Mouse (Mus musculus) megakaryocyte, embryonic 14.5 days (primary cell): Measurements from ENCODE around the gene Lrrc41.

Experiments
- FLI1 ChIP-seq: IDR thresholded peaks from 2 replicates; pipeline ENCODE4 v1.6.1; 2012; ENCODE audit warnings: low read length, inconsistent platforms, mixed read lengths
- GATA1 ChIP-seq: IDR thresholded peaks from 3 replicates; pipeline ENCODE4 v1.6.1; 2012; ENCODE audit warnings: mixed read lengths, low read length, inconsistent platforms, borderline replicate concordance

GRCm38 (mm10) chr4:116076369-116077231 is 1.5 kb downstream of the Lrrc41 start:
- TF ChIP-seq GATA1 (no peak), FLI1 (no peak)
